Mouse (Mus musculus): ENCODE data around the gene Plin4.

DNA sequence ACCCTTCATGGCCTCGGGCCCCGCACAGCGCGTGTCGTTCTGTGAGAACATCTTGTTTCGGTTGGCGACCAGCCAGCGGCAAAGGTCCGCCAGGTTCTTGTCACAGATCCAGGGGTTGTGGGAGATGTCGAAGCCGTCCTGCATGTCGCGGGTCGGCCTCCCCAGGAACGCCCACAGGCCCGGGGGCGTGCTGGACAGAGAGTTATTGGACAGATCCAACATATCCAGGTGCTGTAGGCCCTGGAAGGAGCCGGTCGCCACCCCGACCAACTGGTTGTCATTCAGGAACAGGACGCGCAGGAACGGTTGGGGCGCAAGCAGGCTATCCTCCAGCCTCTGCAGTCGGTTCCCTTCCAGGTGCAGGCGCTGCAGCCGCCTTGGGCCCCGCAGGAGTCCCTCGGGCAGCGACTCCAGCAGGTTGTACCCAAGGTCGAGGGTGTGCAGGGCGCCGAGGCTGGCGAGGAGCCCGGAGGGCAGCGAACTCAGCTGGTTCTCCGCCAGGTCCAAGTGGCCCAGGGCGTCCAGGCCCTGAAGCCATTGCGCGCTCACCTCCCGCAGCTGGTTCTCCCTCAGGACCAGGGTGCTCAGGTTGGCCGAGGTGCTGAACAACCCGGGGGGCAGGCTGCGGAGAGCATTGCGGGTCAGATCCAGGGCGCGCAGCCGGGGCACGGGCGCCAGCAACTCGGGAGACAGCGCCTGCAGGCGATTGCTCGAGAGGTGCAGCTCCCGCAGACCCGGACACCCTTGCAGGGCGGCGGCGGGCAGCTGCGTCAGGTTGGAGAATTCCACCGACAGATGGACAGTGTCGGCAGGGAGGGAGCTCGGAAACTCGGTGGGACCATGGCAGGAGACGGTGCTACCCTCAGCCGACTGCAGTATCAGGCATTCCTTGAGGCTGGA lies 10.6 kb upstream of the Plin4 start:
- TF ChIP-seq CTCF (IDR thresholded peaks at IDR 0.05; ENCODE audit: borderline replicate concordance, control insufficient read depth, extremely low read depth, insufficient read depth, low read length, poor library complexity) (no peak), POLR2A (IDR thresholded peaks at IDR 0.05; ENCODE audit: control insufficient read depth, extremely low read depth, insufficient read depth, low read length, poor library complexity) (no peak)

Data from thymus, adult 2 months (tissue).